ENCODE assay signal across 7 mouse cellular contexts in genomic region chr13:55513828-55514227, GRCm38 (mm10). TPM values are rescaled to one million over a fixed set of nuclear protein-coding genes. Genes with fewer than 3 reads are reported as not detected.
A peak's percentile ranks its signal among the peaks of the same experiment; 100 is the strongest.
DNase-seq lines count a peak whose midpoint lies in the region; ATAC-seq and TF ChIP-seq lines count a peak whose summit lies in the region.

No protein-coding gene starts in this region.

- H3K4me1 ChIP-seq in lung, postnatal 0 days (ENCODE audit: insufficient read depth, low read depth, low read length): peaks cover 21% of the 10 kb centered on the region
- peaks cover 33% of the 10 kb centered on the region for H3K4me1 ChIP-seq in forebrain, embryonic 15.5 days
- peaks cover 37% of the 10 kb centered on the region for H3K4me1 ChIP-seq in limb, embryonic 15.5 days
- peaks cover 14% of the 10 kb centered on the region for H3K4me1 ChIP-seq in stomach, postnatal 0 days (replicated peaks; ENCODE audit: control insufficient read depth, insufficient read depth)

- 32% methylated on average over 9 of the region's 9 CpGs for WGBS in lung, postnatal 0 days
- 36% methylated on average over 9 of the region's 9 CpGs for WGBS in forebrain, embryonic 15.5 days
- WGBS in limb, embryonic 15.5 days: 35% methylated on average over 9 of the region's 9 CpGs
- 36% methylated on average over 9 of the region's 9 CpGs for whole genome bisulfite sequencing in stomach, postnatal 0 days

- no peak overlapping the region for H3K9ac ChIP-seq in lung, postnatal 0 days (replicated peaks; ENCODE audit: low read depth)
- H3K9ac ChIP-seq in forebrain, embryonic 15.5 days (replicated peaks): 0 out of 2 replicates have a peak overlapping the region, but pooled peaks have one; percentile 86
- no peak overlapping the region for H3K9ac ChIP-seq in limb, embryonic 15.5 days
- H3K9ac ChIP-seq in stomach, postnatal 0 days (ENCODE audit: low read length): no peak overlapping the region

- peak overlapping the region; percentile 79; the same call in 1 of the 2 replicates for H3K4me2 ChIP-seq in lung, postnatal 0 days (replicated peaks; ENCODE audit: low read depth, low read length)
- peak overlapping the region; percentile 91 for H3K4me2 ChIP-seq in forebrain, embryonic 15.5 days (replicated peaks)
- H3K4me2 ChIP-seq in limb, embryonic 15.5 days: peak overlapping the region; percentile 88; the same call in 1 of the 2 replicates
- H3K4me2 ChIP-seq in stomach, postnatal 0 days (replicated peaks; ENCODE audit: low read depth): peak overlapping the region; percentile 68

- no peak for TF ChIP-seq CTCF in lung, postnatal 0 days (IDR thresholded peaks at IDR 0.05)
- no peak for TF ChIP-seq CTCF in stomach, postnatal 0 days (IDR thresholded peaks at IDR 0.05; ENCODE audit: low read depth)

- no peaks in the 10 kb centered on the region for H3K27me3 ChIP-seq in lung, postnatal 0 days (replicated peaks; ENCODE audit: insufficient read depth, low read length)
- no peaks in the 10 kb centered on the region for H3K27me3 ChIP-seq in forebrain, embryonic 15.5 days
- no peaks in the 10 kb centered on the region for H3K27me3 ChIP-seq in limb, embryonic 15.5 days
- no peaks in the 10 kb centered on the region for H3K27me3 ChIP-seq in stomach, postnatal 0 days (ENCODE audit: control insufficient read depth, insufficient read depth, low read length)

- no peak overlapping the region for H3K27ac ChIP-seq in lung, postnatal 0 days (ENCODE audit: low read length)
- 0 out of 2 replicates have a peak overlapping the region, but pooled peaks have one; percentile 82 for H3K27ac ChIP-seq in forebrain, embryonic 15.5 days (replicated peaks)
- H3K27ac ChIP-seq in limb, embryonic 15.5 days: no peak overlapping the region
- H3K27ac ChIP-seq in stomach, postnatal 0 days (replicated peaks): no peak overlapping the region

- no peaks in the 10 kb centered on the region for H3K9me3 ChIP-seq in lung, postnatal 0 days (ENCODE audit: low read length)
- H3K9me3 ChIP-seq in forebrain, embryonic 15.5 days: no peaks in the 10 kb centered on the region
- H3K9me3 ChIP-seq in limb, embryonic 15.5 days: no peaks in the 10 kb centered on the region
- no peaks in the 10 kb centered on the region for H3K9me3 ChIP-seq in stomach, postnatal 0 days (ENCODE audit: control insufficient read depth, low read length)

- no peak overlapping the region for H3K4me3 ChIP-seq in lung, postnatal 0 days (ENCODE audit: low read depth, low read length)
- H3K4me3 ChIP-seq in forebrain, embryonic 15.5 days: peak overlapping the region; percentile 72
- peak overlapping the region; percentile 71 for H3K4me3 ChIP-seq in limb, embryonic 15.5 days
- peak overlapping the region; percentile 90 for H3K4me3 ChIP-seq in stomach, postnatal 0 days (ENCODE audit: low read depth, low read length)

- TF ChIP-seq EP300 in lung, postnatal 0 days (IDR thresholded peaks at IDR 0.05): no peak
- no peak for TF ChIP-seq EP300 in stomach, postnatal 0 days (optimal IDR thresholded peaks at IDR 0.05)

- DNase-seq in lung, postnatal 0 days (ENCODE audit: low spot score): no peak
- DNase-seq in lung, postnatal 4 days: no peak
- DNase-seq in stomach, postnatal 0 days (ENCODE audit: low spot score): no peak
- DNase-seq in thymus, adult 18-20 months: no peak

- no peak for ATAC-seq in lung, postnatal 0 days
- ATAC-seq in forebrain, embryonic 15.5 days (replicated peaks): no peak; the same call in 1 of the 2 replicates
- ATAC-seq in limb, embryonic 15.5 days (ENCODE audit: insufficient number of reproducible peaks, low FRiP score, low TSS enrichment, low read depth): no peak
- no peak for ATAC-seq in stomach, postnatal 0 days (ENCODE audit: low FRiP score, low TSS enrichment)
- no peak for ATAC-seq in cerebellum, adult (ENCODE audit: insufficient number of reproducible peaks, low FRiP score, low TSS enrichment)

- H3K36me3 ChIP-seq in lung, postnatal 0 days (ENCODE audit: insufficient read depth, low read length): peaks cover 6% of the 10 kb centered on the region; the same call in 1 of the 2 replicates
- no peaks in the 10 kb centered on the region for H3K36me3 ChIP-seq in forebrain, embryonic 15.5 days
- H3K36me3 ChIP-seq in limb, embryonic 15.5 days: peaks cover 11% of the 10 kb centered on the region
- peaks cover 3% of the 10 kb centered on the region for H3K36me3 ChIP-seq in stomach, postnatal 0 days (ENCODE audit: control insufficient read depth, insufficient read depth, low read length)

RNA-seq across cellular contexts. Expression of gene Pdlim7, which starts 0.4 kb away (rescaled TPM):
- polyA plus RNA-seq in lung, postnatal 0 days (2015; fragmentation: Nextera tagmentation; extraction: Ambion mirVana): 109 and 111 TPM in 2 replicates
- polyA plus RNA-seq in forebrain, embryonic 15.5 days (2015; fragmentation: Nextera tagmentation; extraction: Ambion mirVana): 135 and 138 TPM in 2 replicates
- 147 and 213 TPM in 2 replicates for polyA plus RNA-seq in limb, embryonic 15.5 days (2015; fragmentation: Nextera tagmentation; extraction: Ambion mirVana)
- polyA plus RNA-seq in stomach, postnatal 0 days (2015; fragmentation: Nextera tagmentation; extraction: Ambion mirVana): 174 and 193 TPM in 2 replicates

RNA-seq across cellular contexts. Expression of gene Dok3, which starts 15.3 kb away (rescaled TPM):
- 8.1 and 9.1 TPM in 2 replicates for polyA plus RNA-seq in lung, postnatal 0 days (2015; fragmentation: Nextera tagmentation; extraction: Ambion mirVana)
- 3.6 and 4.0 TPM in 2 replicates for polyA plus RNA-seq in forebrain, embryonic 15.5 days (2015; fragmentation: Nextera tagmentation; extraction: Ambion mirVana)
- polyA plus RNA-seq in limb, embryonic 15.5 days (2015; fragmentation: Nextera tagmentation; extraction: Ambion mirVana): 4.7 and 5.7 TPM in 2 replicates
- 1.0 and 1.3 TPM in 2 replicates for polyA plus RNA-seq in stomach, postnatal 0 days (2015; fragmentation: Nextera tagmentation; extraction: Ambion mirVana)

RNA-seq across cellular contexts. Expression of gene Ddx41, which starts 22.6 kb away (rescaled TPM):
- 35.3 and 36.8 TPM in 2 replicates for polyA plus RNA-seq in lung, postnatal 0 days (2015; fragmentation: Nextera tagmentation; extraction: Ambion mirVana)
- polyA plus RNA-seq in forebrain, embryonic 15.5 days (2015; fragmentation: Nextera tagmentation; extraction: Ambion mirVana): 67.2 and 68.4 TPM in 2 replicates
- 56.1 and 56.7 TPM in 2 replicates for polyA plus RNA-seq in limb, embryonic 15.5 days (2015; fragmentation: Nextera tagmentation; extraction: Ambion mirVana)
- 24.2 and 25.6 TPM in 2 replicates for polyA plus RNA-seq in stomach, postnatal 0 days (2015; fragmentation: Nextera tagmentation; extraction: Ambion mirVana)

RNA-seq across cellular contexts. Expression of gene Dbn1, which starts 25.9 kb away (rescaled TPM):
- polyA plus RNA-seq in lung, postnatal 0 days (2015; fragmentation: Nextera tagmentation; extraction: Ambion mirVana): 43.0 and 50.6 TPM in 2 replicates
- polyA plus RNA-seq in forebrain, embryonic 15.5 days (2015; fragmentation: Nextera tagmentation; extraction: Ambion mirVana): 732 and 750 TPM in 2 replicates
- 162 and 172 TPM in 2 replicates for polyA plus RNA-seq in limb, embryonic 15.5 days (2015; fragmentation: Nextera tagmentation; extraction: Ambion mirVana)
- polyA plus RNA-seq in stomach, postnatal 0 days (2015; fragmentation: Nextera tagmentation; extraction: Ambion mirVana): 39.3 and 40.4 TPM in 2 replicates

RNA-seq across cellular contexts. Expression of gene Prr7, which starts 49.8 kb away (rescaled TPM):
- polyA plus RNA-seq in lung, postnatal 0 days (2015; fragmentation: Nextera tagmentation; extraction: Ambion mirVana): 0.17 and 0.45 TPM in 2 replicates
- 3.2 and 3.4 TPM in 2 replicates for polyA plus RNA-seq in forebrain, embryonic 15.5 days (2015; fragmentation: Nextera tagmentation; extraction: Ambion mirVana)
- polyA plus RNA-seq in limb, embryonic 15.5 days (2015; fragmentation: Nextera tagmentation; extraction: Ambion mirVana): 0.38 and 1.2 TPM in 2 replicates
- 0.13 and 0.28 TPM in 2 replicates for polyA plus RNA-seq in stomach, postnatal 0 days (2015; fragmentation: Nextera tagmentation; extraction: Ambion mirVana)
